Mouse (Mus musculus) urinary bladder, adult 2 months (tissue): ENCODE data around the gene Gm28372. TPM values are rescaled to one million over a fixed set of nuclear protein-coding genes. Genes with fewer than 3 reads are reported as not detected.

Source experiments
- DNase-seq: peaks from one replicate; pipeline ENCODE4 v3.0.0; 2022; ENCODE audit warnings: low spot score
- polyA plus RNA-seq: library from polyadenylated mRNA; depleted of rRNA; stranded (reverse); fragments of >200 nt; gene quantifications from 2 replicates; pipeline ENCODE4 v1.2.3, GENCODE M21; 2012

Gene Gm28372
- polyA plus RNA-seq, 1 experiment: not detected

- DNase-seq: peak; percentile 73
Observed at GRCm38 (mm10) chr2:130411558-130412495, 6.8 kb downstream of the Gm28372 start.

- no peak for DNase-seq
Observed at GRCm38 (mm10) chr2:130412775-130413174, 7.7 kb downstream of the Gm28372 start.

GRCm38 (mm10) chr2:130414094-130414856 is 9.2 kb downstream of the Gm28372 start:
- DNase-seq: no peak

GRCm38 (mm10) chr2:130421781-130422620 is 17.0 kb downstream of the Gm28372 start:
- no peak for DNase-seq

- no peak for DNase-seq
Observed at GRCm38 (mm10) chr2:130423397-130424125, 18.5 kb downstream of the Gm28372 start.

GRCm38 (mm10) chr2:130424126-130424853 is 19.3 kb downstream of the Gm28372 start, which contains the start of the genes Vps16 and Pced1a:
Gene Vps16 (plus strand): TSS chr2:130424339.
Gene Pced1a (minus strand): TSS chr2:130424701.
- peak; percentile 91 for DNase-seq

- no peak for DNase-seq
Observed at GRCm38 (mm10) chr2:130425112-130425511, 20.1 kb downstream of the Gm28372 start.

- no peak for DNase-seq
Observed at GRCm38 (mm10) chr2:130429851-130430250, 24.8 kb downstream of the Gm28372 start.

GRCm38 (mm10) chr2:130430484-130430883 is 25.4 kb downstream of the Gm28372 start:
- DNase-seq: no peak

GRCm38 (mm10) chr2:130432157-130432556 is 27.1 kb downstream of the Gm28372 start:
- no peak for DNase-seq

GRCm38 (mm10) chr2:130433152-130433551 is 28.1 kb downstream of the Gm28372 start:
- DNase-seq: no peak

GRCm38 (mm10) chr2:130436769-130437168 is 31.7 kb downstream of the Gm28372 start:
- no peak for DNase-seq

GRCm38 (mm10) chr2:130438861-130439260 is 33.8 kb downstream of the Gm28372 start:
- no peak for DNase-seq

GRCm38 (mm10) chr2:130439840-130440480 is 34.9 kb downstream of the Gm28372 start:
- DNase-seq: no peak

GRCm38 (mm10) chr2:130442162-130442561 is 37.1 kb downstream of the Gm28372 start:
- DNase-seq: no peak

- DNase-seq: no peak
Observed at GRCm38 (mm10) chr2:130448449-130448848, 43.4 kb downstream of the Gm28372 start.

- DNase-seq: no peak
Observed at GRCm38 (mm10) chr2:130449021-130449793, 44.2 kb downstream of the Gm28372 start.

GRCm38 (mm10) chr2:130449794-130450433 is 44.9 kb downstream of the Gm28372 start, which contains the start of gene Ptpra:
Gene Ptpra (plus strand): TSS chr2:130450278.
- peak; percentile 91 for DNase-seq
